Mouse (Mus musculus): ENCODE measurements around the gene Nrd1. TPM values are rescaled to one million over a fixed set of nuclear protein-coding genes. Genes with fewer than 3 reads are reported as not detected.

Nrd1 gene
- polyA plus RNA-seq, 1 experiment from 2014 or later = 112 TPM

GRCm38 (mm10) chr4:109106594-109106993 lies 106.1 kb downstream of the Nrd1 start:
- no peaks in the 10 kb centered on the region for H3K4me1 ChIP-seq
- no peak overlapping the region for H3K27ac ChIP-seq
- no peak overlapping the region for H3K9ac ChIP-seq
- H3K4me3 ChIP-seq (replicated peaks) = no peak overlapping the region
- H3K36me3 ChIP-seq (replicated peaks) = no peaks in the 10 kb centered on the region
- H3K27me3 ChIP-seq = no peaks in the 10 kb centered on the region
- no peak overlapping the region for H3K4me2 ChIP-seq
- no peak for ATAC-seq (ENCODE audit: low FRiP score)
- H3K9me3 ChIP-seq = no peaks in the 10 kb centered on the region

GRCm38 (mm10) chr4:109109012-109109411 lies 108.6 kb downstream of the Nrd1 start:
- no peaks in the 10 kb centered on the region for H3K9me3 ChIP-seq
- ATAC-seq (ENCODE audit: low FRiP score) = no peak
- H3K27ac ChIP-seq = no peak overlapping the region
- no peaks in the 10 kb centered on the region for H3K36me3 ChIP-seq (replicated peaks)
- H3K9ac ChIP-seq = no peak overlapping the region
- H3K4me1 ChIP-seq = peaks cover 6% of the 10 kb centered on the region; the same call in 1 of the 2 replicates
- 85% methylated on average over 6 of the region's 6 CpGs for WGBS
- no peak overlapping the region for H3K4me2 ChIP-seq
- no peaks in the 10 kb centered on the region for H3K27me3 ChIP-seq
- no peak overlapping the region for H3K4me3 ChIP-seq (replicated peaks)

GRCm38 (mm10) chr4:109109686-109110085 lies 109.2 kb downstream of the Nrd1 start:
- Histone ChIP-seq H3K27me3 (no peaks in the 10 kb centered on the region), H3K4me3 (replicated peaks) (no peak overlapping the region), H3K4me1 (peaks cover 6% of the 10 kb centered on the region; the same call in 1 of the 2 replicates), H3K9ac (no peak overlapping the region), H3K36me3 (replicated peaks) (no peaks in the 10 kb centered on the region), H3K4me2 (no peak overlapping the region), H3K9me3 (no peaks in the 10 kb centered on the region), H3K27ac (no peak overlapping the region)
- WGBS = 94% methylated on average over 10 of the region's 10 CpGs
- no peak for ATAC-seq (ENCODE audit: low FRiP score)

DNA sequence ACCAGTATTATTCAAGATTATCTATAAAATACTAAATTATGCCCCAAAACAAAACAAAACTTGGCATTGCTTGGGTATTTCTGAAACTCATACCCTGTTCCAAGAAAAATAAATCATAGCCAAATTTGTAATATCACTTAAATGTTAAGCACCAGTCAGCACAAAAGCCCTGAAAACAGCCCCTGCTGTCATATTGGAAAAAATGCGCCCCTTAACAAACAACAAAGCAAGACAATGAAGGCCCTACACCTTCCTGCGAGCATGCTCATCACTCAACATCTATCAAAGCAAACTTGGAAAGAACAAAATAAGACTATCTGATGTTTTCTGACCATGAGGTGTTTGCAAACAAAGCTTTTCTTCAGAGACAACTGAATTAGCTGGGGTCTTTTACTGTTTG lies 110.5 kb downstream of the Nrd1 start:
- no peaks in the 10 kb centered on the region for H3K36me3 ChIP-seq (replicated peaks)
- no peaks in the 10 kb centered on the region for H3K9me3 ChIP-seq
- H3K4me2 ChIP-seq = no peak overlapping the region
- no peak overlapping the region for H3K9ac ChIP-seq
- H3K27ac ChIP-seq = no peak overlapping the region
- 90% methylated on average over 2 of the region's 2 CpGs for WGBS
- ATAC-seq (ENCODE audit: low FRiP score) = no peak
- H3K4me1 ChIP-seq = peaks cover 6% of the 10 kb centered on the region; the same call in 1 of the 2 replicates
- no peak overlapping the region for H3K4me3 ChIP-seq (replicated peaks)
- H3K27me3 ChIP-seq = no peaks in the 10 kb centered on the region

MicroRNA genes within 50 kb of the gene (microRNA counts, 519-probe panel; counts per million panel counts)
- not detected for microRNA mmu-miR-761

Small RNAs within 50 kb of the gene (microRNA-seq; reads per million reads assigned to microRNA genes)
- gene Mir761 = not detected

Other genes starting within 250 kb of the Nrd1 start
- 5.4 and 5.9 TPM in 2 replicates for gene Zfyve9, start 219.9 kb upstream of the Nrd1 start, polyA plus RNA-seq (2016; fragmentation: Nextera tagmentation; extraction: Ambion mirVana)
- 254 and 266 TPM in 2 replicates for gene Btf3l4, start 167.0 kb upstream of the Nrd1 start, polyA plus RNA-seq (2016; fragmentation: Nextera tagmentation; extraction: Ambion mirVana)
- gene Txndc12, start 166.1 kb upstream of the Nrd1 start, polyA plus RNA-seq (2016; fragmentation: Nextera tagmentation; extraction: Ambion mirVana) = 96.1 and 96.6 TPM in 2 replicates
- 40.6 and 42.0 TPM in 2 replicates for gene Kti12, start 152.9 kb upstream of the Nrd1 start, polyA plus RNA-seq (2016; fragmentation: Nextera tagmentation; extraction: Ambion mirVana)
- gene A730015C16Rik, start 152.0 kb upstream of the Nrd1 start, polyA plus RNA-seq (2016; fragmentation: Nextera tagmentation; extraction: Ambion mirVana) = 1.5 and 2.9 TPM in 2 replicates
- 33.7 and 34.6 TPM in 2 replicates for gene Rab3b, start 121.6 kb upstream of the Nrd1 start, polyA plus RNA-seq (2016; fragmentation: Nextera tagmentation; extraction: Ambion mirVana)
- gene Osbpl9, start 201.6 kb downstream of the Nrd1 start, polyA plus RNA-seq (2016; fragmentation: Nextera tagmentation; extraction: Ambion mirVana) = 74.6 and 74.8 TPM in 2 replicates
- gene Calr4, start 233.8 kb downstream of the Nrd1 start, polyA plus RNA-seq (2016; fragmentation: Nextera tagmentation; extraction: Ambion mirVana) = 0.21 TPM in 1 of 2 replicates, not detected in the other